Mouse (Mus musculus): ENCODE results near the gene Sema5b. TPM values are rescaled to one million over a fixed set of nuclear protein-coding genes. Genes with fewer than 3 reads are reported as not detected.
"Not testable (repeated sequence)": the region's sequence is repeated elsewhere in the genome, so short reads cannot be mapped to it uniquely, and the experiment has no call there.

Sema5b gene
- total RNA-seq, 2 experiments from 2014 or later, result 0.43 to 9.0 TPM

- no peak for DNase-seq (ENCODE audit: low spot score in 2 of 2)
Measured at GRCm38 (mm10) chr16:35547966-35548365, 7.0 kb downstream of the Sema5b start.

GRCm38 (mm10) chr16:35549354-35549753 lies 8.4 kb downstream of the Sema5b start:
- no peak for DNase-seq (ENCODE audit: low spot score in 2 of 2)

GRCm38 (mm10) chr16:35555596-35556482 lies 14.9 kb downstream of the Sema5b start:
- no peak for DNase-seq (ENCODE audit: low spot score in 2 of 2)

- no peak for DNase-seq (ENCODE audit: low spot score in 2 of 2)
Measured at GRCm38 (mm10) chr16:35557038-35557437, 16.1 kb downstream of the Sema5b start.

GRCm38 (mm10) chr16:35561541-35561940 lies 20.6 kb downstream of the Sema5b start:
- no peak for DNase-seq (ENCODE audit: low spot score in 2 of 2)

GRCm38 (mm10) chr16:35564246-35564905 lies 23.4 kb downstream of the Sema5b start:
- DNase-seq (ENCODE audit: low spot score in 2 of 2), result no peak

GRCm38 (mm10) chr16:35565601-35566000 lies 24.7 kb downstream of the Sema5b start:
- not testable (repeated sequence) for DNase-seq (ENCODE audit: low spot score in 2 of 2)

- DNase-seq (ENCODE audit: low spot score in 2 of 2), result no peak
Measured at GRCm38 (mm10) chr16:35568225-35568880, 27.4 kb downstream of the Sema5b start.

- no peak for DNase-seq (ENCODE audit: low spot score in 2 of 2)
Measured at GRCm38 (mm10) chr16:35569347-35569746, 28.4 kb downstream of the Sema5b start.

GRCm38 (mm10) chr16:35569758-35570157 lies 28.8 kb downstream of the Sema5b start:
- DNase-seq (ENCODE audit: low spot score in 2 of 2), result no peak

GRCm38 (mm10) chr16:35570627-35571026 lies 29.7 kb downstream of the Sema5b start:
- no peak for DNase-seq (ENCODE audit: low spot score in 2 of 2)

- DNase-seq (ENCODE audit: low spot score in 2 of 2), result no peak
Measured at GRCm38 (mm10) chr16:35573586-35573985, 32.6 kb downstream of the Sema5b start.

GRCm38 (mm10) chr16:35577181-35577941 lies 36.4 kb downstream of the Sema5b start:
- peak in 1 of 2 experiments; percentile 2 for DNase-seq (ENCODE audit: low spot score in 2 of 2)

GRCm38 (mm10) chr16:35581299-35581698 lies 40.4 kb downstream of the Sema5b start:
- no peak for DNase-seq (ENCODE audit: low spot score in 2 of 2)

- no peak for DNase-seq (ENCODE audit: low spot score in 2 of 2)
Measured at GRCm38 (mm10) chr16:35583551-35584080, 42.7 kb downstream of the Sema5b start.

- DNase-seq (ENCODE audit: low spot score in 2 of 2), result no peak
Measured at GRCm38 (mm10) chr16:35585126-35585694, 44.3 kb downstream of the Sema5b start.

- no peak for DNase-seq (ENCODE audit: low spot score in 2 of 2)
Measured at GRCm38 (mm10) chr16:35587046-35587779, 46.3 kb downstream of the Sema5b start.

- no peak for DNase-seq (ENCODE audit: low spot score in 2 of 2)
Measured at GRCm38 (mm10) chr16:35587866-35588465, 47.0 kb downstream of the Sema5b start.

GRCm38 (mm10) chr16:35588731-35589151 lies 47.8 kb downstream of the Sema5b start:
- no peak for DNase-seq (ENCODE audit: low spot score in 2 of 2)

Data from adrenal gland, adult 18-20 months (tissue).